Mouse (Mus musculus) cerebellum, adult 9-11 months (tissue): ENCODE results near the gene Polr1c.
A peak's percentile ranks its signal among the peaks of the same experiment; 100 is the strongest.

Source experiments
- DNase-seq: peaks from one replicate; pipeline ENCODE4 v3.0.0; 2022

Gene Polr1c

GRCm38 (mm10) chr17:46247512-46248188 lies at the start of gene Polr1c, which contains the start of gene Yipf3:
TSS of gene Polr1c (minus strand) at chr17:46248054.
TSS of gene Yipf3 (plus strand) at chr17:46248080.
- peak; percentile 96 for DNase-seq

GRCm38 (mm10) chr17:46297028-46297363 lies 49.1 kb upstream of the Polr1c start:
- DNase-seq: no peak

GRCm38 (mm10) chr17:46296601-46297000 lies 48.7 kb upstream of the Polr1c start:
- no peak for DNase-seq

- no peak for DNase-seq
These were observed 39.8 kb upstream of the Polr1c start for GRCm38 (mm10) chr17:46287678-46288095.

GRCm38 (mm10) chr17:46285407-46285806 lies 37.6 kb upstream of the Polr1c start:
- no peak for DNase-seq

DNA sequence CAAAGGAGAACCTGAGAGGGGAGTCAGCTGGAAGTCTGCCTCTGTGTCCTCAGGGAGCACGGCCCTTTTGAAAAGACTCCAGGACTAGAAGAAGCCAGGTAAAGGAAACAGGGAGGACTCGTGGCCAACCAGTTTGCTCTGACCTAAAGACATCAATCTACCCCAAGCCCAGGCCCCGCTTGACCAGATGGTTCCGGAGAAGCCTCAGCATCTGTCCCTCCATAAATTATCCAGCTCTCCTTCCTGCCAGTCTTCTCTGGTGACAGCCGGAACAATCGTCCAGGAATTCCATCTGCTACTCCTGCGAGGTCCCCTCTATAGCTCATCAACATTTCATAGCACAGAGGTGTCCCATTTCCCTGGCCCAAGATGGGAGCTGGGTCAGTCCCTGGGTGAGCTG lies 36.8 kb upstream of the Polr1c start:
- DNase-seq: no peak

- no peak for DNase-seq
These were observed 36.1 kb upstream of the Polr1c start for GRCm38 (mm10) chr17:46283911-46284310.

- DNase-seq: no peak
These were observed 35.3 kb upstream of the Polr1c start for GRCm38 (mm10) chr17:46283140-46283539.

GRCm38 (mm10) chr17:46282483-46283123 lies 34.7 kb upstream of the Polr1c start, which contains the start of gene Tjap1:
TSS of gene Tjap1 (minus strand) at chr17:46283026.
- peak; percentile 81 for DNase-seq

DNA sequence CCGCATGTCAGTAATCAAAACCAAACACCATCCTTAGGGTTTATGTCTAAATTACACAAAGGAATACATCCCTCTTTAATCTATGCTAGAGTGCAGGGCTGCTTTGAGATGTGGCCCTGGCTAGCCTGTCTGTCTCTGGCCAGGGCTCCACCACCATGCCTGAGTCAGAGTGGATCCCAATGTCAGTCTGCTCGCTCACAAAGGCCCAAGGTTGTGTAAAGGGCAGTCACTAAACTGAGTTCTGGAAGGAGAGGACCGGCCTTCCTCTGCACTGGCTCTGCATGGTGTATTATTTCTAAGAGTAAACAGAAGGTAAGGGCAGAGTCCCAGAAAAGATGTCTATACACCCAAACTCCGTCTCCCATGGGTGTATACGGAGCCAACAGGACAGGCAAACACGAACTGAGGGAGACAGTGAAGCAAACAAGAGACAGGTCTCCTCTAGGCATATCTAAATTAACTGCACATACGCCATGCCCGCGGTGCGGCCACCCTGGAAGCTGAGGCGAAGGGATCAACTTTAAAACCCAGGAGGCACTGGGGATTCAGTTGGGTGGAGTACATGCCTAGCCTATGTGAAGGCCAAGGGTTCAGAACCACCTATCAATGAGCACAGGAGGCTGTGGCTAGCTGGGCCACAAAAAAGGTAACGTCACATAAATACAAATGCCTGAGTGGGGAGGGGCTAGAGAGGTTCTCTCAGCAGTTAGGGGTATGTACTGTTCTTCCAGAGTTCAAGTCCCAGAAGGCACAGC lies 30.3 kb upstream of the Polr1c start:
- no peak for DNase-seq

DNA sequence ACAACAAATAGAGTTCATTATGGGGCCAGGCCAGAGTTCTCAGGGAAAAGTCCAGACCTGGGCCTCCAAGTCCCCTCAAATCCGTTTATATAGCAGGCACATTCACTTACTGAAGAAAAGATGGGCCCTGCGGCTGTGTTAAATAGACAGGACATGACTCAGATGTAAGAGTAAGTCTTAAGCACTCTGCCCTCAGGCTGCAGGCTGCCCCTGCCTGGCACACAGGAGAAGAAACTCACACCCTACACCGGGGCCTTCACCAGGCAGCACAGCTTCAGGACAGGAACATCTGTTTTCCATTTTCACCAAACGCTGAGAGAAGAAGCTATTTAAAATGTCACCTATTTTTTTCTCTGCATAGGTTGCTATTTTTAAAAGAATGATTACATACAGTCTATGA lies 29.7 kb upstream of the Polr1c start:
- no peak for DNase-seq

GRCm38 (mm10) chr17:46275506-46275905 lies 27.7 kb upstream of the Polr1c start:
- no peak for DNase-seq

- DNase-seq: no peak
These were observed 27.2 kb upstream of the Polr1c start for GRCm38 (mm10) chr17:46275034-46275433.

- DNase-seq: no peak
These were observed 26.6 kb upstream of the Polr1c start for GRCm38 (mm10) chr17:46274465-46274864.

- no peak for DNase-seq
These were observed 26.0 kb upstream of the Polr1c start for GRCm38 (mm10) chr17:46273803-46274236.

DNA sequence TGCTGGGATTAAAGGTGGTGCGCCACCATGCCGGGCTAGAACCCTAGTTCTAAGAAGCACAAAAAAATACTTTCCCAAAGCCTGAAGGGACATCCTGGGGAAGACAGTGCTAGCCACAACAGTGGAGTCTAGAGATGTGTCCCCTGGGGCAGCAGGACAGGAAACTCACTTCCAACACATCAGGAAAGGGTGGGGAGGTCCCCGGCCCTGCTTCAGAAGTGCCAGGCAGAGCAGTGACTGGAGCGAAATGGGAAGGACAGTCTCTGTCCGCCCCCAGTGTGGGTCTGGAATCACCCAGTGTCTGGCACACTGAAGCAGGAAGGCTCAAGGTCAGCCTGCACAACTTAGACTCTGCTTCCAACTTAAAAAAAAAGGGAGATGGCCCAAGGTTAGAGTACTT lies 24.8 kb upstream of the Polr1c start:
- no peak for DNase-seq

GRCm38 (mm10) chr17:46272058-46272457 lies 24.2 kb upstream of the Polr1c start:
- peak; percentile 18 for DNase-seq

- peak; percentile 19 for DNase-seq
These were observed 22.1 kb upstream of the Polr1c start for GRCm38 (mm10) chr17:46269771-46270534.

GRCm38 (mm10) chr17:46268026-46268720 lies 20.3 kb upstream of the Polr1c start:
- DNase-seq: no peak

DNA sequence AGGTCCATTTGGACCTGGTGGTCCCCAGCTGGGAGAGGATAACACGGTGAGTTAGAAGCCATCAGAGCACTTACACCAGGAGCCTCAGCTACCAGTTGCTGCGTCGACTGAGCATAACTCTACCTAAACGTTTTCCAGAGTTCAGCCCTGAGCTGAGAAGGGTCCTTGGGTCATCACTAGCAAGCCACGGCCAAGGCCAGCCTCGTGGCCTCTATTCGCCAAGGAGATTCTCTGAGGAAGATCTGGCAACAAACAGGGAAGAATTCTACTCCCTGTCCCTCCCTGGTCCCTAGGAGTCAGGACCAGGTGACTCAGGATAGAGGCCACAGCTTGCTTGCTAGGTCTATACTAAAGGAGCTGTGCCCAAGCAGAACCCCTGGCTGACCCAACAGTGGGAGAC lies 19.7 kb upstream of the Polr1c start:
- no peak for DNase-seq

GRCm38 (mm10) chr17:46266986-46267385 lies 19.1 kb upstream of the Polr1c start:
- DNase-seq: peak; percentile 10

- peak; percentile 86 for DNase-seq
These were observed 18.2 kb upstream of the Polr1c start for GRCm38 (mm10) chr17:46265918-46266618.
